Mouse (Mus musculus) MEL (cell line): ENCODE measurements around the gene Gprin2.

Experiments
- CHD1 ChIP-seq: IDR thresholded peaks from 2 replicates; pipeline ENCODE4 v1.6.1; 2012; ENCODE audit warnings: low read depth, mild to moderate bottlenecking, inconsistent platforms, low read length, improper control_type of control experiment
- CTCF ChIP-seq, 3 experiments: IDR thresholded peaks in 2 of 3; conservative IDR thresholded peaks in 1 of 3; 2 replicates each; pipeline ENCODE4 v1.5.1; 2011 to 2012; ENCODE audit warnings: low read length in 3 of 3, low read depth in 2 of 3, mild to moderate bottlenecking in 2 of 3, improper control_type of control experiment in 1 of 3, inconsistent platforms in 1 of 3, mixed read lengths in 1 of 3, moderate library complexity in 1 of 3; ENCODE audit not compliant: control insufficient read depth in 1 of 3, insufficient read depth in 1 of 3, poor library complexity in 1 of 3, severe bottlenecking in 1 of 3
- EP300 ChIP-seq, 2 experiments: IDR thresholded peaks; 2 replicates each; pipeline ENCODE4 v1.6.1; 2011; ENCODE audit warnings: improper control_type of control experiment in 2 of 2, low read length in 2 of 2, low read depth in 1 of 2, mild to moderate bottlenecking in 1 of 2
- GATA1 ChIP-seq: IDR thresholded peaks from 2 replicates; pipeline ENCODE4 v1.6.1; 2011; ENCODE audit warnings: low read depth, low read length, improper control_type of control experiment
- MAZ ChIP-seq: IDR thresholded peaks from 2 replicates; pipeline ENCODE4 v1.6.1; 2012; ENCODE audit warnings: low read depth, mild to moderate bottlenecking, inconsistent platforms, low read length, improper control_type of control experiment
- MYC ChIP-seq: IDR thresholded peaks from 2 replicates; pipeline ENCODE4 v1.6.1; 2011; ENCODE audit warnings: low read depth, mild to moderate bottlenecking, low read length, improper control_type of control experiment, moderate library complexity
- NELFE ChIP-seq: IDR thresholded peaks from 2 replicates; pipeline ENCODE4 v1.6.1; 2011; ENCODE audit warnings: low read depth, low read length, improper control_type of control experiment
- POLR2A ChIP-seq, 2 experiments: IDR thresholded peaks; 2 replicates each; pipeline ENCODE4 v1.6.1; 2011 to 2012; ENCODE audit warnings: low read length in 2 of 2, mild to moderate bottlenecking in 2 of 2, control low read depth in 1 of 2, improper control_type of control experiment in 1 of 2, low read depth in 1 of 2, moderate library complexity in 1 of 2; ENCODE audit not compliant: control insufficient read depth in 1 of 2, insufficient read depth in 1 of 2, poor library complexity in 1 of 2
- RAD21 ChIP-seq: IDR thresholded peaks from 2 replicates; pipeline ENCODE4 v1.6.1; 2011; ENCODE audit warnings: mild to moderate bottlenecking, low read depth, low read length, improper control_type of control experiment
- SMC3 ChIP-seq: IDR thresholded peaks from 2 replicates; pipeline ENCODE4 v1.6.1; 2011; ENCODE audit warnings: low read depth, low read length, improper control_type of control experiment
- TCF12 ChIP-seq: IDR thresholded peaks from 2 replicates; pipeline ENCODE4 v1.6.1; 2014; ENCODE audit warnings: low read depth, mild to moderate bottlenecking, inconsistent platforms, low read length, improper control_type of control experiment, moderate library complexity
- USF2 ChIP-seq, 2 experiments: IDR thresholded peaks; 2 replicates each; pipeline ENCODE4 v1.6.1; 2011 to 2012; ENCODE audit warnings: improper control_type of control experiment in 2 of 2, low read length in 2 of 2, borderline replicate concordance in 1 of 2, inconsistent platforms in 1 of 2, low read depth in 1 of 2, mild to moderate bottlenecking in 1 of 2; ENCODE audit not compliant: insufficient read depth in 1 of 2
- ZKSCAN1 ChIP-seq: IDR thresholded peaks from 2 replicates; pipeline ENCODE4 v1.6.1; 2012; ENCODE audit warnings: low read depth, mild to moderate bottlenecking, inconsistent platforms, low read length, improper control_type of control experiment, moderate library complexity

- TF ChIP-seq MAZ (no peak), CHD1 (no peak), POLR2A (IDR thresholded peaks at IDR 0.05; ENCODE audit: control insufficient read depth in 1 of 2, insufficient read depth in 1 of 2, low read depth in 1 of 2, low read length in 2 of 2, poor library complexity in 1 of 2) (no peak), CTCF (IDR thresholded peaks at IDR 0.05 in 2 of 3, conservative IDR thresholded peaks at IDR 0.05 in 1 of 3; ENCODE audit: control insufficient read depth in 1 of 3, insufficient read depth in 1 of 3, low read depth in 2 of 3, low read length in 3 of 3, poor library complexity in 1 of 3, severe bottlenecking in 1 of 3) (no peak), TCF12 (no peak), GATA1 (no peak), USF2 (IDR thresholded peaks at IDR 0.05; ENCODE audit: borderline replicate concordance in 1 of 2, insufficient read depth in 1 of 2, low read depth in 1 of 2, low read length in 2 of 2) (no peak), EP300 (IDR thresholded peaks at IDR 0.05; ENCODE audit: low read depth in 1 of 2, low read length in 2 of 2) (no peak), RAD21 (no peak), NELFE (no peak), MYC (no peak), SMC3 (no peak), ZKSCAN1 (no peak)
Measured at GRCm38 (mm10) chr14:34240676-34241075, 39.2 kb upstream of the Gprin2 start.
